Mouse (Mus musculus) MEL (cell line): ENCODE measurements around the gene Slc22a5.

ENCODE experiments used
- CTCF ChIP-seq, 3 experiments: IDR thresholded peaks in 2 of 3; conservative IDR thresholded peaks in 1 of 3; 2 replicates each; pipeline ENCODE4 v1.5.1; 2011 to 2012; ENCODE audit warnings: low read length in 3 of 3, low read depth in 2 of 3, mild to moderate bottlenecking in 2 of 3, improper control_type of control experiment in 1 of 3, inconsistent platforms in 1 of 3, mixed read lengths in 1 of 3, moderate library complexity in 1 of 3; ENCODE audit not compliant: control insufficient read depth in 1 of 3, insufficient read depth in 1 of 3, poor library complexity in 1 of 3, severe bottlenecking in 1 of 3
- E2F4 ChIP-seq: IDR thresholded peaks from 2 replicates; pipeline ENCODE4 v1.6.1; 2011; ENCODE audit warnings: low read depth, low read length, improper control_type of control experiment, borderline replicate concordance
- EP300 ChIP-seq, 2 experiments: IDR thresholded peaks; 2 replicates each; pipeline ENCODE4 v1.6.1; 2011; ENCODE audit warnings: improper control_type of control experiment in 2 of 2, low read length in 2 of 2, low read depth in 1 of 2, mild to moderate bottlenecking in 1 of 2
- GATA1 ChIP-seq: IDR thresholded peaks from 2 replicates; pipeline ENCODE4 v1.6.1; 2011; ENCODE audit warnings: low read depth, low read length, improper control_type of control experiment
- POLR2A ChIP-seq, 2 experiments: IDR thresholded peaks; 2 replicates each; pipeline ENCODE4 v1.6.1; 2011 to 2012; ENCODE audit warnings: low read length in 2 of 2, mild to moderate bottlenecking in 2 of 2, control low read depth in 1 of 2, improper control_type of control experiment in 1 of 2, low read depth in 1 of 2, moderate library complexity in 1 of 2; ENCODE audit not compliant: control insufficient read depth in 1 of 2, insufficient read depth in 1 of 2, poor library complexity in 1 of 2
- RAD21 ChIP-seq: IDR thresholded peaks from 2 replicates; pipeline ENCODE4 v1.6.1; 2011; ENCODE audit warnings: mild to moderate bottlenecking, low read depth, low read length, improper control_type of control experiment
- TAL1 ChIP-seq: IDR thresholded peaks from 2 replicates; pipeline ENCODE4 v1.6.1; 2012; ENCODE audit warnings: mild to moderate bottlenecking, inconsistent platforms, low read length, moderate library complexity, mixed read lengths
- TCF12 ChIP-seq: IDR thresholded peaks from 2 replicates; pipeline ENCODE4 v1.6.1; 2014; ENCODE audit warnings: low read depth, mild to moderate bottlenecking, inconsistent platforms, low read length, improper control_type of control experiment, moderate library complexity
- USF2 ChIP-seq, 2 experiments: IDR thresholded peaks; 2 replicates each; pipeline ENCODE4 v1.6.1; 2011 to 2012; ENCODE audit warnings: improper control_type of control experiment in 2 of 2, low read length in 2 of 2, borderline replicate concordance in 1 of 2, inconsistent platforms in 1 of 2, low read depth in 1 of 2, mild to moderate bottlenecking in 1 of 2; ENCODE audit not compliant: insufficient read depth in 1 of 2
- ZC3H11A ChIP-seq: IDR thresholded peaks from 2 replicates; pipeline ENCODE4 v1.6.1; 2012; ENCODE audit warnings: low read depth, mild to moderate bottlenecking, inconsistent platforms, low read length, improper control_type of control experiment
- ZMIZ1 ChIP-seq: IDR thresholded peaks from 2 replicates; pipeline ENCODE4 v1.6.1; 2012; ENCODE audit warnings: low read depth, mild to moderate bottlenecking, inconsistent platforms, low read length, improper control_type of control experiment, moderate library complexity

- TF ChIP-seq TCF12 (no peak), EP300 (IDR thresholded peaks at IDR 0.05; ENCODE audit: low read depth in 1 of 2, low read length in 2 of 2) (no peak), POLR2A (IDR thresholded peaks at IDR 0.05; ENCODE audit: control insufficient read depth in 1 of 2, insufficient read depth in 1 of 2, low read depth in 1 of 2, low read length in 2 of 2, poor library complexity in 1 of 2) (no peak), CTCF (IDR thresholded peaks at IDR 0.05 in 2 of 3, conservative IDR thresholded peaks at IDR 0.05 in 1 of 3; ENCODE audit: control insufficient read depth in 1 of 3, insufficient read depth in 1 of 3, low read depth in 2 of 3, low read length in 3 of 3, poor library complexity in 1 of 3, severe bottlenecking in 1 of 3) (no peak), ZMIZ1 (no peak), E2F4 (no peak), ZC3H11A (no peak), USF2 (IDR thresholded peaks at IDR 0.05; ENCODE audit: borderline replicate concordance in 1 of 2, insufficient read depth in 1 of 2, low read depth in 1 of 2, low read length in 2 of 2) (no peak), TAL1 (no peak), RAD21 (no peak), GATA1 (no peak)
Observed at GRCm38 (mm10) chr11:53918851-53919250, 27.4 kb upstream of the Slc22a5 start.
